Mouse (Mus musculus) lung, postnatal 0 days (tissue): ENCODE results near the gene Gnao1.
A peak's percentile ranks its signal among the peaks of the same experiment; 100 is the strongest.

ENCODE experiments used
- CTCF ChIP-seq: IDR thresholded peaks from 2 replicates; pipeline ENCODE4 v1.5.1; 2016; ENCODE audit warnings: antibody characterized with exemption, mild to moderate bottlenecking
- EP300 ChIP-seq: IDR thresholded peaks from 2 replicates; pipeline ENCODE4 v1.6.1; 2016; ENCODE audit warnings: antibody characterized with exemption, mild to moderate bottlenecking, control low read depth

- TF ChIP-seq CTCF (peak; percentile 11; the same call in 1 of the 2 replicates), EP300 (no peak)
These were observed 108.2 kb downstream of the Gnao1 start for GRCm38 (mm10) chr8:93917859-93918421.
